Mouse (Mus musculus) bone marrow, adult 2 months (tissue): ENCODE results near the gene Coa4.

Source experiments
- CTCF ChIP-seq: fragments of 200-500 bp; IDR thresholded peaks from 2 replicates; pipeline ENCODE4 v1.5.1; 2011; ENCODE audit warnings: low read length, control low read depth; ENCODE audit not compliant: control insufficient read depth, insufficient read depth
- POLR2A ChIP-seq: fragments of 200-500 bp; IDR thresholded peaks from 2 replicates; pipeline ENCODE4 v1.6.1; 2011; ENCODE audit warnings: low read depth, mild to moderate bottlenecking, control low read depth, low read length, borderline replicate concordance; ENCODE audit not compliant: control insufficient read depth

DNA sequence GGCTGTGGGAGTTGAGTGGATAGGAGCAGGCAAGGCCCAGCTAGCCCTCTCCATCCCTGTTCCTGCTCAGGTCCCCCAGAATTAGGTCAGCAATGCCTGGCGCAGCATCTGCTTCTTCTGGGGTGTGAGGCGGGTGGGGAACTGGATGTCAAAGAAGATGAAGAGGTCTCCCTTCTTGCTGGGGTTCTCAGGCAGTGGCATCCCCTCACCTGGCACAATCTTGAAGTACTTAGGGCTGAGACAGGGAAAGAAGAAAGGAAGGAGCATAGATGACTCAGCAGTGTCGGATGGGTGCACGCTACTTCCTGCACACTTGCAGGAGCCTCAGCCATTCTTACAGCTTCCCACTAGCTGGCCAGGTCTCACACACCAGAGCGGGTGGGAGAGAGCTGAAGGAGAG is 33.8 kb upstream of the Coa4 start:
- 0 out of 2 replicates have a peak, but pooled peaks have one; percentile 36 for TF ChIP-seq POLR2A
- no peak for TF ChIP-seq CTCF
